Mouse (Mus musculus): Measurements from ENCODE around the gene Mal.

DNA sequence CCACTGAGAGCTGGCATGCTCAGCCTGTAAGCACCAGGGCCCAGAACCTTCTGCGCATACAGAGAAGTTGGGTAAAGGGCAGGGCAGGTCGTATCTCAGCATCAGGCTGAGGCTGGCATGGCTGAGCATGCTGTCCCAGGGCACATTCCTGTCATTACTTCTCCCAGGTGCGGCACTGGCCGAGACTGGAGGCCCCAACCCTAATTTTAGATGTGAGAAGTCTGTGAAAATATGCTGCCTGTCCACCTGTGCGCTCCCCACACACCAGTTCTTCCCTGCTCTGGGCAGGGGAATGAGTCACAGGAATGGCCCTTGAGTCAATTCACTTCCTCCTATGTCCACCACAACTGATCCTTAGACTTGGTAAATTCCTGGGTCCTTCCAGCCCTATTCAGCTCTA, 30.8 kb downstream of the Mal start:
- TF ChIP-seq POLR2A (IDR thresholded peaks at IDR 0.05; ENCODE audit: control insufficient read depth, extremely low read depth, insufficient read depth, low read length, poor library complexity) (no peak), CTCF (IDR thresholded peaks at IDR 0.05; ENCODE audit: borderline replicate concordance, control insufficient read depth, extremely low read depth, insufficient read depth, low read length, poor library complexity) (no peak)

All from thymus, adult 2 months (tissue).